Mouse (Mus musculus) ES-Bruce4 (cell line): ENCODE data around the gene Cntn5. TPM values are rescaled to one million over a fixed set of nuclear protein-coding genes. Genes with fewer than 3 reads are reported as not detected.

Source experiments
- H3K27ac ChIP-seq: 2 replicates; pipeline ENCODE4 v1.5.1; 2012; ENCODE audit warnings: low read length, inconsistent platforms; ENCODE audit not compliant: insufficient read depth
- H3K27me3 ChIP-seq: 2 replicates; pipeline ENCODE4 v1.6.1; 2012; ENCODE audit warnings: mild to moderate bottlenecking, low read length, inconsistent platforms; ENCODE audit not compliant: control insufficient read depth, poor library complexity, insufficient read depth, severe bottlenecking
- H3K36me3 ChIP-seq: 2 replicates; pipeline ENCODE4 v1.6.1; 2012; ENCODE audit warnings: inconsistent platforms, mild to moderate bottlenecking, low read length, moderate library complexity; ENCODE audit not compliant: control insufficient read depth, poor library complexity, insufficient read depth, severe bottlenecking
- H3K4me1 ChIP-seq: one replicate; pipeline ENCODE4 v1.8.1; 2011; ENCODE audit warnings: low read length; ENCODE audit not compliant: control insufficient read depth, insufficient read depth
- H3K4me3 ChIP-seq: 2 replicates; pipeline ENCODE4 v1.5.1; 2011; ENCODE audit warnings: low read depth, mild to moderate bottlenecking, low read length
- H3K9ac ChIP-seq: 2 replicates; pipeline ENCODE4 v1.6.1; 2012; ENCODE audit warnings: low read depth, mild to moderate bottlenecking, inconsistent platforms; ENCODE audit not compliant: poor library complexity, severe bottlenecking
- H3K9me3 ChIP-seq: replicated peaks from 2 replicates; pipeline ENCODE4 v1.6.1; 2012; ENCODE audit warnings: mild to moderate bottlenecking, low read length, inconsistent platforms; ENCODE audit not compliant: control insufficient read depth, poor library complexity, insufficient read depth, severe bottlenecking
- CTCF ChIP-seq: IDR thresholded peaks from one replicate; pipeline ENCODE4 v1.8.1; 2011; ENCODE audit warnings: low read depth, low read length
- EP300 ChIP-seq: IDR thresholded peaks from 2 replicates; pipeline ENCODE4 v1.6.1; 2011; ENCODE audit warnings: low read depth, low read length; ENCODE audit not compliant: insufficient read depth
- POLR2A ChIP-seq: IDR thresholded peaks from one replicate; pipeline ENCODE4 v1.8.1; 2011; ENCODE audit warnings: low read length; ENCODE audit not compliant: insufficient read depth
- polyA plus RNA-seq: library from polyadenylated mRNA; stranded (reverse); fragments of >200 nt; gene quantifications from 2 replicates; pipeline ENCODE4 v1.2.4, GENCODE M21; 2011; ENCODE audit warnings: low read depth; ENCODE audit not compliant: missing spikeins, insufficient read depth, insufficient read length

Gene Cntn5
- polyA plus RNA-seq, 1 experiment = not detected

GRCm38 (mm10) chr9:10525915-10526667, 378.5 kb downstream of the Cntn5 start:
- Histone ChIP-seq H3K36me3 (no peaks in the 10 kb centered on the region), H3K27ac (no peak overlapping the region), H3K4me1 (no peaks in the 10 kb centered on the region), H3K4me3 (no peak overlapping the region), H3K27me3 (no peaks in the 10 kb centered on the region), H3K9ac (no peak overlapping the region), H3K9me3 (no peaks in the 10 kb centered on the region)
- TF ChIP-seq EP300 (no peak), CTCF (no peak), POLR2A (no peak)

GRCm38 (mm10) chr9:10522604-10523003, 382.0 kb downstream of the Cntn5 start:
- TF ChIP-seq POLR2A (no peak), CTCF (no peak), EP300 (no peak)
- H3K36me3 ChIP-seq = no peaks in the 10 kb centered on the region

GRCm38 (mm10) chr9:10521054-10521453, 383.5 kb downstream of the Cntn5 start:
- H3K36me3 ChIP-seq = no peaks in the 10 kb centered on the region
- H3K9me3 ChIP-seq = no peaks in the 10 kb centered on the region
- TF ChIP-seq CTCF (no peak), POLR2A (no peak), EP300 (no peak)
- H3K27ac ChIP-seq = no peak overlapping the region
- no peak overlapping the region for H3K4me3 ChIP-seq
- H3K4me1 ChIP-seq = no peaks in the 10 kb centered on the region
- H3K27me3 ChIP-seq = no peaks in the 10 kb centered on the region
- no peak overlapping the region for H3K9ac ChIP-seq

More at GRCm38 (mm10) chr9:10522604-10523003, 382.0 kb downstream of the Cntn5 start:
- H3K9ac ChIP-seq = no peak overlapping the region
- no peak overlapping the region for H3K27ac ChIP-seq
- no peak overlapping the region for H3K4me3 ChIP-seq
- H3K9me3 ChIP-seq = no peaks in the 10 kb centered on the region
- H3K4me1 ChIP-seq = no peaks in the 10 kb centered on the region
- no peaks in the 10 kb centered on the region for H3K27me3 ChIP-seq

- Histone ChIP-seq H3K27ac (no peak overlapping the region), H3K36me3 (no peaks in the 10 kb centered on the region), H3K4me1 (no peaks in the 10 kb centered on the region), H3K9me3 (no peaks in the 10 kb centered on the region), H3K27me3 (no peaks in the 10 kb centered on the region), H3K9ac (no peak overlapping the region), H3K4me3 (no peak overlapping the region)
- TF ChIP-seq CTCF (no peak), POLR2A (no peak), EP300 (no peak)
Measured at GRCm38 (mm10) chr9:10492243-10492642, 412.3 kb downstream of the Cntn5 start.

- Histone ChIP-seq H3K4me1 (no peaks in the 10 kb centered on the region), H3K9ac (no peak overlapping the region), H3K36me3 (no peaks in the 10 kb centered on the region), H3K27ac (no peak overlapping the region), H3K4me3 (no peak overlapping the region), H3K9me3 (no peaks in the 10 kb centered on the region), H3K27me3 (no peaks in the 10 kb centered on the region)
- TF ChIP-seq EP300 (no peak), CTCF (no peak), POLR2A (no peak)
Measured at GRCm38 (mm10) chr9:10471484-10472125, 433.0 kb downstream of the Cntn5 start.

DNA sequence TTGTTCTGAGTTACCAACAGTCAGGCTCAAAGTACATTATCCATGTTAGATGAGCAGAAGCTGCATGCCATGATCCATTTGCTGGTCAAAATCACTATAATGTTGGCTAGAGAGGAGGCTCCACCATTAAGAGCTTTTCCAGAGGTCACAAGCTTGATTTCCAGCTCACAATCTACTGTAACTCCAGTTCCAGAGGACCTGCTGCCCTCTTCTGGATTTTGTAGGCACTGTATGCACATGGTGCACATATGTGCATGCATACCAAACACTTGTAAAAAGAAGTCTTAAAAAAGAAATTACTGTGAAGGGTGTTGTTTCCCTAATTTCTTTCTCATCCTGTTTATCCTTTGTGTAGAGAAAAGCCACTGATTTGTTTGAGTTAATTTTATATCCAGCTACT, 439.8 kb downstream of the Cntn5 start:
- H3K4me3 ChIP-seq = no peak overlapping the region
- no peaks in the 10 kb centered on the region for H3K4me1 ChIP-seq
- H3K27ac ChIP-seq = no peak overlapping the region
- H3K9me3 ChIP-seq = no peaks in the 10 kb centered on the region
- H3K27me3 ChIP-seq = no peaks in the 10 kb centered on the region
- H3K36me3 ChIP-seq = no peaks in the 10 kb centered on the region
- TF ChIP-seq POLR2A = no peak
- no peak for TF ChIP-seq EP300
- no peak for TF ChIP-seq CTCF
- H3K9ac ChIP-seq = no peak overlapping the region
